Mouse (Mus musculus) left cerebral cortex, adult 2 months (tissue): Measurements from ENCODE around the gene Sp100. TPM values are rescaled to one million over a fixed set of nuclear protein-coding genes. Genes with fewer than 3 reads are reported as not detected.
A peak's percentile ranks its signal among the peaks of the same experiment; 100 is the strongest.

Experiments
- DNase-seq, 2 experiments: peaks; one replicate each; pipeline ENCODE4 v3.0.0; 2021 to 2022; ENCODE audit warnings: low spot score in 2 of 2, mixed read lengths in 1 of 2; ENCODE audit errors: extremely low spot score in 1 of 2
- H3K27ac ChIP-seq: fragments of 200-600 bp; 2 replicates; pipeline ENCODE4 v1.8.1; 2022
- H3K4me3 ChIP-seq: fragments of 200-600 bp; 2 replicates; pipeline ENCODE4 v1.8.1; 2022
- CTCF ChIP-seq: fragments of 200-600 bp; IDR thresholded peaks from 2 replicates; pipeline ENCODE4 v1.8.1; 2022; ENCODE audit warnings: antibody characterized with exemption, mild to moderate bottlenecking, moderate library complexity
- intact Hi-C: fragments of 180-260 bp; cut with DNase I; formaldehyde crosslinking; loops from one replicate; pipeline ENCODE4 v1.15.1; 2025
- total RNA-seq, 2 experiments: library from RNA; stranded (reverse); gene quantifications; 2 replicates each; pipeline ENCODE4 v1.2.3; 2021

Sp100 gene
- total RNA-seq, 2 experiments from 2014 or later = 2.6 to 3.0 TPM

GRCm38 (mm10) chr1:85714501-85714900 lies 64.7 kb downstream of the Sp100 start:
- H3K4me3 ChIP-seq = no peak overlapping the region
- TF ChIP-seq CTCF = no peak
- no peak overlapping the region for H3K27ac ChIP-seq
- no peak for DNase-seq
- intact Hi-C loops = no loop called here

GRCm38 (mm10) chr1:85716447-85717027 lies 66.7 kb downstream of the Sp100 start:
- intact Hi-C loops = no loop called here
- no peak for DNase-seq
- TF ChIP-seq CTCF = no peak
- no peak overlapping the region for H3K27ac ChIP-seq
- H3K4me3 ChIP-seq = no peak overlapping the region

- DNase-seq = no peak
- Histone ChIP-seq H3K4me3 (no peak overlapping the region), H3K27ac (no peak overlapping the region)
- intact Hi-C loops = no loop called here
- TF ChIP-seq CTCF = no peak
Measured at GRCm38 (mm10) chr1:85719049-85719448, 69.3 kb downstream of the Sp100 start.

- intact Hi-C loops = no loop called here
- Histone ChIP-seq H3K27ac (no peak overlapping the region), H3K4me3 (no peak overlapping the region)
- DNase-seq = no peak
- TF ChIP-seq CTCF = no peak
Measured at GRCm38 (mm10) chr1:85720220-85720893, 70.6 kb downstream of the Sp100 start.

- Histone ChIP-seq H3K4me3 (no peak overlapping the region), H3K27ac (no peak overlapping the region)
- no peak for DNase-seq
- intact Hi-C loops = no loop called here
- TF ChIP-seq CTCF = no peak
Measured at GRCm38 (mm10) chr1:85730471-85730870, 80.7 kb downstream of the Sp100 start.

GRCm38 (mm10) chr1:85732581-85732980 lies 82.8 kb downstream of the Sp100 start:
- H3K4me3 ChIP-seq = no peak overlapping the region
- intact Hi-C loops = no loop called here

GRCm38 (mm10) chr1:85734511-85734910 lies 84.7 kb downstream of the Sp100 start:
- H3K27ac ChIP-seq = no peak overlapping the region
- TF ChIP-seq CTCF = no peak
- no peak overlapping the region for H3K4me3 ChIP-seq
- no peak for DNase-seq
- intact Hi-C loops = no loop called here

More at GRCm38 (mm10) chr1:85732581-85732980, 82.8 kb downstream of the Sp100 start:
- no peak for TF ChIP-seq CTCF
- H3K27ac ChIP-seq = no peak overlapping the region
- DNase-seq = no peak

- no peak overlapping the region for H3K27ac ChIP-seq
- TF ChIP-seq CTCF = no peak
- DNase-seq = no peak
- intact Hi-C loops = loop anchor here (5.0 kb wide), 1 partner anchor 153 kb away; no protein-coding TSS in a partner anchor
- no peak overlapping the region for H3K4me3 ChIP-seq
Measured at GRCm38 (mm10) chr1:85735463-85736123, 85.8 kb downstream of the Sp100 start.

GRCm38 (mm10) chr1:85736355-85737184 lies 86.8 kb downstream of the Sp100 start:
- DNase-seq = peak; percentile 74 to 77
- intact Hi-C loops = loop anchor here (5.0 kb wide), 1 partner anchor 154 kb away; no protein-coding TSS in a partner anchor
- peak; percentile 94 for TF ChIP-seq CTCF
- Histone ChIP-seq H3K4me3 (no peak overlapping the region), H3K27ac (no peak overlapping the region)

GRCm38 (mm10) chr1:85739000-85739399 lies 89.2 kb downstream of the Sp100 start:
- H3K4me3 ChIP-seq = no peak overlapping the region
- DNase-seq = no peak
- no peak overlapping the region for H3K27ac ChIP-seq
- intact Hi-C loops = loop anchor here (5.0 kb wide), 1 partner anchor 157 kb away; no protein-coding TSS in a partner anchor
- TF ChIP-seq CTCF = no peak

GRCm38 (mm10) chr1:85739819-85740218 lies 90.0 kb downstream of the Sp100 start:
- intact Hi-C loops = loop anchor here (5.0 kb wide), 1 partner anchor 158 kb away; no protein-coding TSS in a partner anchor
- no peak for TF ChIP-seq CTCF
- Histone ChIP-seq H3K4me3 (no peak overlapping the region), H3K27ac (no peak overlapping the region)
- DNase-seq = no peak
